Mouse (Mus musculus) liver, adult 2 months (tissue): ENCODE data around the gene Spef1.

ENCODE experiments used
- CTCF ChIP-seq: fragments of 200-500 bp; IDR thresholded peaks from 2 replicates; pipeline ENCODE4 v1.5.1; 2011; ENCODE audit warnings: low read depth, low read length, control low read depth
- POLR2A ChIP-seq: fragments of 200-500 bp; IDR thresholded peaks from 2 replicates; pipeline ENCODE4 v1.6.1; 2011; ENCODE audit warnings: low read length, control low read depth; ENCODE audit not compliant: insufficient read depth; ENCODE audit errors: extremely low read depth

GRCm38 (mm10) chr2:131188311-131188710 lies 1.2 kb upstream of the Spef1 start:
- TF ChIP-seq CTCF (no peak), POLR2A (no peak)
